Mouse (Mus musculus) 3T3-L1 (cell line): ENCODE measurements around the gene Rragd.

Source experiments
- DNase-seq: peaks from one replicate; pipeline ENCODE4 v3.0.0-alpha.2; 2015; ENCODE audit warnings: low read depth, low spot score

Rragd gene

GRCm38 (mm10) chr4:32982716-32983175 lies at the start of gene Rragd:
TSS of gene Rragd (plus strand) at chr4:32983037.
- no peak for DNase-seq

GRCm38 (mm10) chr4:32936762-32937341 lies 46.0 kb upstream of the Rragd start:
- DNase-seq: no peak

- no peak for DNase-seq
Measured at GRCm38 (mm10) chr4:32939521-32939920, 43.3 kb upstream of the Rragd start.

GRCm38 (mm10) chr4:32939964-32940363 lies 42.9 kb upstream of the Rragd start:
- DNase-seq: no peak

GRCm38 (mm10) chr4:32940984-32941383 lies 41.9 kb upstream of the Rragd start:
- DNase-seq: no peak

- DNase-seq: no peak
Measured at GRCm38 (mm10) chr4:32947631-32948030, 35.2 kb upstream of the Rragd start.

- DNase-seq: no peak
Measured at GRCm38 (mm10) chr4:32948696-32949095, 34.1 kb upstream of the Rragd start.

- no peak for DNase-seq
Measured at GRCm38 (mm10) chr4:32950356-32951034, 32.3 kb upstream of the Rragd start, which contains the start of gene Ankrd6. TSS of gene Ankrd6 (minus strand) at chr4:32950841.

- DNase-seq: no peak
Measured at GRCm38 (mm10) chr4:32951035-32951940, 31.5 kb upstream of the Rragd start.

GRCm38 (mm10) chr4:32952681-32953080 lies 30.2 kb upstream of the Rragd start:
- DNase-seq: peak; percentile 13

- DNase-seq: no peak
Measured at GRCm38 (mm10) chr4:32956423-32956822, 26.4 kb upstream of the Rragd start.

- DNase-seq: no peak
Measured at GRCm38 (mm10) chr4:32961394-32961793, 21.4 kb upstream of the Rragd start.

- DNase-seq: peak; percentile 11
Measured at GRCm38 (mm10) chr4:32964619-32965018, 18.2 kb upstream of the Rragd start.

- no peak for DNase-seq
Measured at GRCm38 (mm10) chr4:32977331-32977730, 5.5 kb upstream of the Rragd start.

- DNase-seq: no peak
Measured at GRCm38 (mm10) chr4:32980061-32980460, 2.8 kb upstream of the Rragd start.

GRCm38 (mm10) chr4:32981617-32982016 lies 1.2 kb upstream of the Rragd start:
- no peak for DNase-seq

GRCm38 (mm10) chr4:32982041-32982715 lies 659 bp upstream of the Rragd start:
- no peak for DNase-seq

- DNase-seq: no peak
Measured at GRCm38 (mm10) chr4:32983176-32984155, 629 bp downstream of the Rragd start.

- no peak for DNase-seq
Measured at GRCm38 (mm10) chr4:32984242-32984641, 1.4 kb downstream of the Rragd start.
